Mouse (Mus musculus) erythroblast, adult 5-6 weeks (primary cell): Measurements from ENCODE around the gene St3gal4. TPM values are rescaled to one million over a fixed set of nuclear protein-coding genes. Genes with fewer than 3 reads are reported as not detected.

Experiments used
- ATAC-seq: replicated peaks from 2 replicates; pipeline ENCODE4 v1.8.0; 2016; ENCODE audit warnings: moderate number of reproducible peaks, mild to moderate bottlenecking, moderate TSS enrichment, inconsistent platforms; ENCODE audit not compliant: poor library complexity, low FRiP score, severe bottlenecking
- total RNA-seq, 2 experiments: library from RNA; stranded (forward) in 1 of 2; stranded (reverse) in 1 of 2; fragments of 150-400 nt in 1 of 2; fragments of 200-764, 138-1000 nt in 1 of 2; gene quantifications; 2 replicates each; pipeline versions ENCODE4 v1.2.3 to v1.2.4; 2015 to 2017; ENCODE audit warnings: low replicate concordance in 2 of 2

Gene St3gal4
- total RNA-seq, 2 experiments from 2014 or later, result 10.1 to 18.6 TPM

DNA sequence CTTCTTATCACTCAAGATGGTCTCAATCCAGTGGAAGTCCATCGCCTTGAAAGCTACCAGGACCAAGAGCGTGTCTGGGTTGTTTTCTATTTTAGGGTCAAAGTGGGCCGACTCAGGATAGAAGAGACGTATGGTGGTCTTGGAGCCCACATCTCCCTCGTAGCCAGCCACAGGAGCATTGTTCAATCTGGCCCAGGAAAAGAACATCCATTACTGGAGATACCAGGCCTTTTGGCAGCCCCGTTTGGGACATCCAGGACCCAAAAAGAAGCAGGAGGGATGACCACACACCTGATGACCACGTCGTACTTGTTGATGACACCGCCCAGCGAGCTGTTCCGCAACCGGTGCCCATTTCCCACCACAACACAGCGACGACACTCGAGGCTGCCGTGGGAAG, 66.0 kb downstream of the St3gal4 start:
- ATAC-seq, result no peak

DNA sequence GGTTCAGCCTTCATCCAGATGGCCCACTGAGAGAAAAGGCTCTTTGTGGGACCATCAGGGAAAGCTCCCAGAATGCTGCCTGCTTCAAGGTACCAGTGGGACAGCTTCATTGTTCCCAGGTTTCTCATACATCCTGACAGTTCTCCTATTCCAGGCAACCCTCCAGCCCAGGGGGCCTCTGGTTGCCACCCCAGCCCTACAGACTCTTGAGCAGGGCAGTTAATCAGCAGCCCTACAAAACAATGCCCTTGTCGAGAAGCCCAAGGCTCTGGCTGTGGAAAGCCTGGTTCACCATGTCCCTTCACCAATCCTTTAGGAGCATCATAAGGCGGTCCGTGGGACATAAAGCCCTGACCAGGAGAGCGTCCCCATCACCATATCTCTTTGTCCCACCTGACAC, 66.4 kb downstream of the St3gal4 start:
- no peak for ATAC-seq

DNA sequence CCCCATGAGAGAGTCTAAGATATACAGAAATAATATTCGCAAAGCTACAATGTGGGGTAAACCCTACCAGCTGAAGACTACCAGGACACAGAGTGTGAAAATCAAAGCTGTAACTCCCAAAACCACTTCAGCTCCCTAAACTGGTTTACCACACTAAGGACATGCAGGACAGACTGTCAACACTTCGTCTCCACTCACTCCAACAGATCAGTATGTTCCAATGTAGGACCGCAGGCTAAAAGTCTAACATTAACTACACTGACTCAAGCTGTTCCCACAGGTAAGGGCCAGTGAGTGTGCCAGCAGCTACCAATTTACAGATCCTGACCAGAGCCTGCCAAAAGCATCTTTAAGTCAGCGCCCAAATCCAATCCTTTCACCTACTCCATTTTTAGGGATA, 67.4 kb downstream of the St3gal4 start:
- ATAC-seq, result no peak

DNA sequence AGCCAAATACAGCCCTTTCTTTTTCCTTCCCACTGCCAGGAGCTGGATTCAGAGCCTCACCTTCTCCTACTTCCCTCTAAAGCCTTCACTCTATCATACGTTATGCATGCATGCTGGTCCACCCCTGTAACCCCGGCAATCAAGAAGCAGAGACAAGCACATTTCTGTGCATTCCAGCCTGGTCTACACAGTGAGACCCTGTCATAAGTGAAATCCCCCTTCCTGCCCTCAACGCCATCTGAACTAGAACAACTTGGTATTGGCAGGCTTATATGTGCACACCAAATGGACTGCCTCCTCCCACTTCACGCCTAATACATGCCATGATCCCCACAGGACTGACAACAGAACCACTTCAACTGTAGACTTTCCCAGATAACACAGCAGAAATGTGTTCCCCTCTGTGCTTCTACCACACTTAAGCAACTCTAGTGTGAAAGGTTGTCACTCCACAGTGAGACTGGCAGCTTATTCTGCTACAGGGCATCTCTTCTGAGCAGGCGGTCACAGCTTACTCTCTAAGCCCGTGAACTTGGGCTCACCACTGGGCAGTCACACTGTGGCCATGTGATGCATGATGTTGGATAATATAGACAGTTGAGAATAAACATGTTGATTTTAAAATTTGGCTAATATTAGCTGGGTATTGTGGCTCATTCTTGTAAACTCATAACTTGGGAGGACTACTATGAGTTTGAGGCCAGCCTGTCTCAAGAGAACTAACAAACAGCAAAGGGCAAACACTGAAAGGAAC, 68.2 kb downstream of the St3gal4 start:
- ATAC-seq, result no peak

DNA sequence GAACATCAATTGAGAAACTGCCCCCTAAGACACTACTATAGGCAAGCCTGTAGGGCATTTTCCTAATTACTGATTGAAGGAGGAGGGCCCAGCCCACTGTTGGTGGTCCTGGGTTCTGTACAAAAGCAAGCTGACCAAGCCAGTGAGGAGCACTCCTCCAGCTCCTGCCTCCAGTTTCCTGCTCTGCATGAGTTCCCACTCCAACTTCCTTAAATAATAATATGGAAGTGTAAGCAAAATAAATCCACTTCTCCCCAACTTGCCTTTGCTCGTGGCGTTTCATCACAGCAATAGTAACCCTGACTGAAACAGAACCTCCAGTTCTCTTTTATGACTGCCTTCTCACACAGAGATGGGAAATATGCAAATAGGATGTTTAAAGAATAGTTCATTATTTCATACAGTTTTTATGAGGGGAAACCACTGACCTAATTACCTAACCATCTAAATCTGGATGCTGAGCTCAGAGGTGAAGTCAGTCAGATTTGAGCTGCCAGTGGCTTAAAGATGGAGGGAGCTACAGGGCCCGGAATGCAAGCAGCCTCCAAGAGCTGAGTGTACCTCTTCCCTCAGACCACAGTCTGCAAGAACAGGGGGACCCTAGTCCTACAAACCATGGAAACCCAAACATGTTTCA, 69.1 kb downstream of the St3gal4 start:
- ATAC-seq, result no peak

DNA sequence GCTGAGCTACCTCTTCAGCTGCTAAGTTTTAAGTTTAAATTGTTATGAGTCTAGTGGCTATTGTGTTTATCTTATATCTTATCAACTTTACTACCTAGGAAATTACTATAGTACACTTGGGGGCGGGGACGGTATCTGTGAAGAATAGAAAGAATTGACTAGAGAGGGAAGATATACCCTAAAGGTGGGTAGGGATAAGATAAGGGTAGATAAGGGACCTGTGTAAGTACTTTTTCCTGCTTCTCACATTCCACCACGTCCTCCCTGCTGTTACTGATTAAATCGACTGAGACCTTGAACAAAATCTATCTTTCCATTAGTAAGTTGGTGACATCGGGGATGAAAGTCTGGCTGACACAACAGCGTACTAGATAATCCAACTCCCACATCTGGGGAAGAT, 70.6 kb downstream of the St3gal4 start:
- ATAC-seq, result no peak

DNA sequence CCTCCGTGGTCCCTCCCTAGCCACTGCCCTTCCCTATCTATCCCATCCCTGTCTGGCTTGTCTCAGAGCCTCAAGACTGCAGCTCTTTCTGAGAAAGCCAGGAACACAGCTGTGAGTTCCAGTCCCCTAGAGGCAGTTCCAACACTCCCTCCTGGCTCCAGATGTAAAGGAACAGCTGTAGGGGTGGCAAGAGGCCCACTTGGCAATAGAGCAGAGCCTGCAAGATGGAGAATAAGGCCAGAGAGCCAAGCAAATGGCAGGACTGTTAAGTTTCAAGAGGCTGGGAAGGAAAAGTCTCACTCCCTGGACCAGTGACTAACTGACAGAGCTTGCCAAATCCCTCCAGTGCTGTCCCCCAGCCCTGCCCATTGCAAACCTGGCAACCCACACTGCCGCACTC, 73.3 kb downstream of the St3gal4 start:
- 0 out of 2 replicates have a peak, but pooled peaks have one; percentile 31 for ATAC-seq

DNA sequence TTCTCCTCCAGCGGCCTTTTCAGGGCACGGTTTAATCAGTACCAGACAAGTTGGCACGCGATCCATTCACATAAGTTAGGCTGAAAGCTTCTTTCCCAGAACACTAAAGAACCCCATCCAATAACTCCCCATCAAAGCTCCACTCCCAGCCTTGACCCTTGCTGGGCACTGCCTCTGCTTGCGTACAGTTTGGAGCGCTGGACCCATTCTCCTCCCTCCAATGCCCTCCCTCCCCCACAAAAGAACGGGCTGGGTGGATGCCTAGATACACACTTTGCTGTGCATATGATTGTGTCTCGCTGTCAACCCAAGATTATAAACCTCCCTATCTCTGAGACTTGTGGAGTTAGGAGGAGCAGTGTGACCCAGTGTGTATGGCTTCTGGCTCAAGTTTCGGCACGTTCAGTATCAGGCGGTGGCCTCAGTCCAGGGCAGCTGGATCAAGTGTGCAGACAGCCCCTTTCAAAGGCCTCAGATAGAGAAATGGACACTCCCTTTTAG, 74.0 kb downstream of the St3gal4 start:
- ATAC-seq, result 0 out of 2 replicates have a peak, but pooled peaks have one; percentile 40

DNA sequence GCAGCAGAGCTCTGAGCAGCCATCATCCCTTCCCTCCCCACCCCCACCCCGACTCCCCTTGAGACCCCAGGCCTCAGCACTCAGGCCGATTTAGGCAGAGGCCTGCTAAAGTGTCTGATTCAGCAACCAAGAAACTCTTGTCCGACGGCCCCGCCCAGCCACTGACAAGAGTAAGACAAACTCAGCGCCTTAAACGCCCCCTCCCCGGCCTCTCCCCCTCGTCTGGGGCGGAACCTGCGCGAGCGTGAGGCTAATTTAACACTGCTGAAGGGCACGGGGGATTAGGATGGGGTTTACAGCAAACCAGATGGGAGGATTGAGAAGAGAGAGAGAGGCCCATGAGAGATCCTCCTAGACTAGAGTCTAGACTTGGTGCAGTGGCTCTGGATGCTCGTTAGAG, 74.6 kb downstream of the St3gal4 start:
- ATAC-seq, result no peak

DNA sequence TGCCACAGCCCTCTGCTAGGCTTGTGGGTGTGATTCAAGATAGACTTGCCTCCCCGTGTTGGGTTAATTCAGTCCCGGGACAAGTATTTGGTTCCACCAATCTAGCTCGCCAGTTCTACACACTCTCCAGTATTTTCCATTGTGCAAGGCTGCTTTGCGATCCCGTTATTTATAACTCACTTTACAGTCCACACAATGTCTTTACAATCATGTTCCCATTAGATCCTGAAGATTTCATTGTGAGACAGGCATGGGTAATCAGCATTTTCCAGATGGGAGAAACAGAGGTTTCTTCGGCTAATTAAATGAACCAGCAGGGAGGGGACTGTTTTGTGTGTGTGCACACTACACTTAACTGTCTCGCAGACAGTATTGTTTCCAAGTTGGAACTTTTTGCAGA, 75.4 kb downstream of the St3gal4 start:
- no peak for ATAC-seq

DNA sequence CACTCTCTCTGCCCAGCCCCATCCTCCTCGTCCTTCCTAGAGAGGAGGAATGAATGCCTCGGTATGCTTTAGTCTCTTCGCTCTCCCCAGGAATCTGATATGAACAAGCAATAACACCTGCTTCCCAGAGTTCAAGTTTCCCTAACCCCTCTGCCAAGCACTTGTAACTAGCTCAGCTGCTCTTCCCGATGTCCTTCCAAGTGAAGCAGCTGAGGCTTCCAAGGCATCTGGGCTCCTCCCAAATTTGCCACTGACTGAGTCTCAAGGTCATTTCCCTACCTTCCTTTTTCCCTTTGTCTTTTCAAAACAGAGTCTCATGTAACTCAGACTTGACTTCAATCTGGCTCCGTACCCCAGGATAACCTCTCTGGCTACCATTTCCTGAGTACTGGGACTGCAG, 77.6 kb downstream of the St3gal4 start:
- ATAC-seq, result no peak

DNA sequence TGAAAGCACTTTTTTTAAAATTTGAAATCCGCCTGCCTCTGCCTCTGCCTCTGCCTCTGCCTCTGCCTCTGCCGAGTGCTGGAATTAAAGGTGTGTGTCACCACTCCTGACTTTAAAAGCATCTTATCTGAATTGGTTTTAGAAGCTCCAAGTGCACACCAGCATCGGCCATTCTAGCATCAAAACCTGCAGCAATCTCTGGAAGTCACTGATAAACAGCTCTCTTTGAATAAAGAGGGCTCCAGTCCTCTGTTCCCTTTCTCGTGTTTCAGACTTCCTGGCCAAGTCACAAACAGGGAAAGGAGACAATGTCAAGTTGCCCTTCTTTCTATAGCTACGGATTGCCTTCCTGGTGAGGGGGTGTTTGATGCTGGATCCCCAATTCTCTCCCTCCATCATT, 79.2 kb downstream of the St3gal4 start:
- ATAC-seq, result no peak

DNA sequence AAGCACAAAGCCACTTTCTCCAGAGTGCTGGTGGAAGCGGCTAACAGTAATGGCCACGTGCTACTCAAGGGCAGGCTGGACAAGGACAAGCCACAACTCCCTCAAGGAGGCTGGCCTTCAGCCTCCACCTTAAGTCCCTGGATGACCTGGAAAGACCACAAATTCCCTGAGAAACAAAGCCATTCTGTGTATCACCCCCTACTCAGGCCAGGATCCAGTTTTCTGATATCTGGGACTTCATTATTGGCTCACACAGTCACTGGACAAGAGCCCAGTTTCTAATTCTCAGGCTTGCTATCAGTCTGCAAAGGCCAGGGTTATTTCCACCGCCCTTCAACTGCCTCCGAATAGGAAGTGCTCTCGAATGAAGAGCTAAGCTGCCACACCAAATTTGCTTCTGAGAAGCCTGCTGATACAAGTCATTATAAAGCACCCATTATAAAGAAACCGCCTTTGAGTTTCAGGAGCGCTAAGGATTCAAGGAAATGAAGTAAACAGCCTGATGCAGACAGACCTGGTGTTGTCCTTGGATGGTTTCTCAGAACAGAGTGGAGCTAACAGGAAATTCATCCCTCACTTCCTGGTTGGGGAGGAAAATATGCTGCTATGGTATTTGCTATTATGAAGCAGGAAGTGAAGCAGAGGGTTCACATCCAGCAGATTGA, 80.0 kb downstream of the St3gal4 start:
- ATAC-seq, result no peak

DNA sequence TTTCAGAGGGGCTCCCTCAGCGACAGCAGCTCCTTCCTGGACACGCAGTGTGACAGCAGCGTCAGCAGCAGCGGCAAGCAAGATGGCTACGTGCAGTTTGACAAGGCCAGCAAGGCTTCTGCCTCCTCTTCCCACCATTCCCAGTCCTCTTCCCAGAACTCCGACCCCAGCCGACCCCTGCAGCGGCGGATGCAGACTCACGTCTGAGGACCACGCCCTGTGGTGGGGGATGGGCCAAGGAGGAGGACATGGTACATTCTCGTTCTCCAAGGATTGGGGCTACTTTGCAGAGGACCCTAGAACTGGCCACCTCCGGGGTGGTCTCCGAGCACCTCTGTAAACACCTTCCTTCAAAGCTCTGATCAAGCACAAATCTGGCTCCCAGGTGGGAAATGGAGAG, 84.0 kb downstream of the St3gal4 start:
- ATAC-seq, result no peak

DNA sequence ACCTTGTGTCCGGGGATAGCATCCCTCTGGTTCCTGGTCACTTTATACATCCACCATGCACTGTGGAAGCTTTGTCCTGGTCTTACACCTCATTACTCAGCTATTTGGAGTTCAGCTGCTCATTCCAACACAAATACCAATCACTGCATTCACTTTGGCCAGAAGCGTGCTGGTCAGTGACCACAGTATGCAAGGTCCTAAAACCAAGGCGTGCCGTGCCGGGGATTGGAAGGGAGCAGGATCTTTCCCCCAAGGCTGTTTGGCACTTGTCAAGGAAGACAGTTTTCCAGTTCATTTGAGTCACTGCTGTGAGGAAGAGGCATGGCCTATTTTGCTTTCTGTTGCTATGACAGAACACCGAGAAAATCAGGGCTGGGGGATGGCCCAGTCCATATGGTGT, 86.6 kb downstream of the St3gal4 start:
- no peak for ATAC-seq

DNA sequence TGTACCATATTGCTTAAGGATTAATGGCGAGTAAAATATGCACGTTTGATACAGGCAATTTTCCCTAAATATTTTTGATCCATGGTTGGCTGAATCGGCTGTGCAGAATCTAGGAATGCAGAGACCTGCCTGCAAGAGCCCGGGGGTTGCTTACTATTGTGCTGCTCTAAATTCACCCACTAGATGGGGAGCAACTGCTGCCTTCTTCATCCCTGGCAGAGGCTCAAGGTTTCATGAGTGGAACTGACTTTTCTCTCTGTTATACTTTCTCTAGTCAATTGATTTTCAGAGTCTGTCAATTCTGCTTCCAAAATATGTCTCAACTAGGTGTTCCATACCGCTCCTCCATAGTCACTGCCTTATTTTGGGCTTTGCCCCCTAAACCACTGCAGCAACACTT, 88.2 kb downstream of the St3gal4 start:
- no peak for ATAC-seq

DNA sequence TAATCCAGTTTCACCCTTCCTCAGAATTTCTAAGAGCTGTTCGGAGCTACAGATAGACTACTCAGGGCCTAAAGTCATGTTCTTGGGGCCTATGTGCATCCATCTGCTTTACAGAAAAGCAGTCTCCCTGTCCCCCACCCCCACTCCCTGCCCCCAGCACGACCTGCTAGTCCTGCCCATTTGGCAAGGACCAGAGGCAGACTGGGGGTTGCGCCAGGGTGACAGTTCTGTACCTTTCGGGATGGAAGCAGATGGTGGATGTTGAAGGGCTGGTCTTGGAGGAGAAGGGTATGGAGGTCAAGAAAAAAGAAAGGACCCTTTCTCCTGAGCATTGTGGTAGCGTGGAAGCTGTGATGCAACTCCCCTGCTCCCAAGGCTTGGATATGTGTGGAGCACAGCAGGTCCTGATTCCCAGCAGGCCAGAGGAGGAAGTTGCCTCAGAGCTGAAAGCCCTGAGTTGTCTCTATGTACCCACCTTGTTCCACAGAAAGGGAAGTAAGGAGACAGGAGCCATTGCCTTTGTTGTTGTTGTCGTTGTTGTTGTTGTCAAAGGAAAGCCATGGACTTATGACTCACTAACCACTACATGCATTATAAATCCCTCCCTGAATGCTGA, 91.6 kb downstream of the St3gal4 start:
- no peak for ATAC-seq

DNA sequence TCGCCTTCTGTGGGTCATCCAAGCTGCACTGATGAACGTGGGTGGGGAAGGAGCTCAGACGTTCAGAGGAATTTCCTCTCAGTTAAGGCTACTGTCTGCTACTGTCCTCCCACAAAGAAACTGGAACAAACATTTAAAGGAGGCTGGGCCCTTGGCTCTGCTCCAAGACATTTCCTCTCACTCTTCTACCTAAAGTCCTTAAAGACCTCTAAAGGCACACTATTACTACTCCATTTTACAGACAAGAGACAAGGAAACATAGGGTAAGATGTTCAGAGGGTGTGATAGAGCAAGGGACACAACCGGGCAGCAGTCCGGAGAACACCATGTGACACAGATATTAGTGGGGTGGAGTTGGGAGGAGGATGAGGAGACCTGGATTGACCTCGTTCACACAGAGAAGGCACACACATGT, 92.2 kb downstream of the St3gal4 start:
- ATAC-seq, result no peak

DNA sequence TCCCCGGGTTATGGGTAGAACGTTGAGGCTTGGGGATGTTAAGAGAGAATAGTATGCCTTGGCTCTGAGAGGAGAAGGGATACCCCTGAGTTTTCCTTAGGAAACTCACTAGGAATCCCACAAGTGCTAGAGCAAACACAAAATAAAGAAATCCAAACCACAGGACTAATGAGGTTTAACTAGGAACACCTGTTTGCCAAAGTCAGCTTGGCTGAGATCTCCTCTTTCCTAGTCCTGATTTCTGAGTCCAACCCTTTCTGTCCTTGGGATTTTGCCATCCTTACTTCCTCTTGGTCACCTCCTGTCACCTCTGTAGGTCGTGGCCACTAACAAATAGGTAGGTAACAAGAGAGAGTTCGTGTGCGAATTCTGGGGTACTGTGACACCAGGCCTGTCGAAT, 92.8 kb downstream of the St3gal4 start:
- no peak for ATAC-seq
